Mouse (Mus musculus): ENCODE measurements at regions not wholly inside any gene's neighbourhood (a gene's known extent, or its start where the extent isn't known, plus 50 kb on each side); places are given as distances from the start of the nearest gene placed in this dataset.

DNA sequence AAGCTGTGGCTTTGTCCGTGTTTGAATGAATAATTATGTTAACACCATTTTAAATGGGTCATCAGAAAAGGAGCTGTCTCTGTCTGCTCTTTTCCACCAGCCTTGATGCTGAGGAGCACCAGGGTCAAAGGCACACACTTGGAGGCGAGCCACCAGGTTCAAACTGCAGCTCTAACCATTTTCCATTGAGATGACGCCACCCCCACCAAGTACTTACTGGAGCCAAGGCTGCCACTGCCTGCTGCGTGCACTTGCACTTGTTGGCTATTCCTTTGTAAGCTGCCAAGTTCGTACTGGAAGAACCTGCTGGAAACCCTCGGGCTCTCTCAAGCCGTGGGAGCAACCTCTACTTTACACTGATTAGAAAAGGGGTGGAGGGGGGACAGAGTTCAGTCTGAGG, 154.5 kb downstream of the H2al1j start:
- TF ChIP-seq POLR2A (IDR thresholded peaks at IDR 0.05; ENCODE audit: extremely low read depth, insufficient read depth, low read length) (no peak), CTCF (IDR thresholded peaks at IDR 0.05; ENCODE audit: low read depth, low read length) (no peak)
